Mouse (Mus musculus): ENCODE measurements around the gene Oprl1. TPM values are rescaled to one million over a fixed set of nuclear protein-coding genes. Genes with fewer than 3 reads are reported as not detected.
A peak's percentile ranks its signal among the peaks of the same experiment; 100 is the strongest.

Gene Oprl1
- polyA plus RNA-seq, 1 experiment from 2014 or later, result 5.6 TPM

GRCm38 (mm10) chr2:181766672-181767557 is 52.1 kb downstream of the Oprl1 start:
- no peak overlapping the region for H3K4me2 ChIP-seq (replicated peaks)
- no peak overlapping the region for H3K4me3 ChIP-seq
- H3K9ac ChIP-seq, result no peak overlapping the region
- H3K36me3 ChIP-seq, result no peaks in the 10 kb centered on the region
- H3K4me1 ChIP-seq, result peaks cover 11% of the 10 kb centered on the region; the same call in 1 of the 2 replicates
- H3K27me3 ChIP-seq, result 0 out of 2 replicates have a peak, but pooled peaks cover 5% of the 10 kb centered on the region
- WGBS, result 51% methylated on average over 14 of the region's 14 CpGs
- H3K27ac ChIP-seq, result 0 out of 2 replicates have a peak overlapping the region, but pooled peaks have one; percentile 41
- no peaks in the 10 kb centered on the region for H3K9me3 ChIP-seq
- ATAC-seq (ENCODE audit: insufficient number of reproducible peaks, insufficient read depth, low FRiP score, low TSS enrichment), result no peak

- Histone ChIP-seq H3K27me3 (no peaks in the 10 kb centered on the region), H3K36me3 (no peaks in the 10 kb centered on the region), H3K27ac (no peak overlapping the region), H3K4me1 (0 out of 2 replicates have a peak, but pooled peaks cover 5% of the 10 kb centered on the region), H3K4me3 (no peak overlapping the region), H3K9me3 (no peaks in the 10 kb centered on the region), H3K9ac (no peak overlapping the region), H3K4me2 (replicated peaks) (0 out of 2 replicates have a peak overlapping the region, but pooled peaks have one; percentile 3)
- ATAC-seq (ENCODE audit: insufficient number of reproducible peaks, insufficient read depth, low FRiP score, low TSS enrichment), result no peak
Measured at GRCm38 (mm10) chr2:181768451-181768850, 53.6 kb downstream of the Oprl1 start.

- Histone ChIP-seq H3K9ac (no peak overlapping the region), H3K36me3 (no peaks in the 10 kb centered on the region), H3K9me3 (no peaks in the 10 kb centered on the region), H3K4me2 (replicated peaks) (no peak overlapping the region), H3K27me3 (no peaks in the 10 kb centered on the region), H3K4me3 (no peak overlapping the region), H3K4me1 (no peaks in the 10 kb centered on the region), H3K27ac (no peak overlapping the region)
- no peak for ATAC-seq (ENCODE audit: insufficient number of reproducible peaks, insufficient read depth, low FRiP score, low TSS enrichment)
- 92% methylated on average over 2 of the region's 2 CpGs for WGBS
Measured at GRCm38 (mm10) chr2:181769397-181769796, 54.6 kb downstream of the Oprl1 start.

Other genes with a start within 250 kb of the Oprl1 start
- 0.09 and 0.20 TPM in 2 replicates for gene Abhd16b, start 221.8 kb upstream of the Oprl1 start, polyA plus RNA-seq (2016; fragmentation: Nextera tagmentation; extraction: Ambion mirVana)
- gene Tpd52l2, start 217.9 kb upstream of the Oprl1 start, polyA plus RNA-seq (2016; fragmentation: Nextera tagmentation; extraction: Ambion mirVana), result 160 and 163 TPM in 2 replicates
- 93.9 and 103 TPM in 2 replicates for gene Dnajc5, start 194.5 kb upstream of the Oprl1 start, polyA plus RNA-seq (2016; fragmentation: Nextera tagmentation; extraction: Ambion mirVana)
- gene Uckl1, start 130.1 kb upstream of the Oprl1 start, polyA plus RNA-seq (2016; fragmentation: Nextera tagmentation; extraction: Ambion mirVana), result 39.0 and 45.1 TPM in 2 replicates
- gene Prpf6, start 123.1 kb upstream of the Oprl1 start, polyA plus RNA-seq (2016; fragmentation: Nextera tagmentation; extraction: Ambion mirVana), result 74.4 and 74.8 TPM in 2 replicates
- 95.3 and 101 TPM in 2 replicates for gene Zfp512b, start 122.2 kb upstream of the Oprl1 start, polyA plus RNA-seq (2016; fragmentation: Nextera tagmentation; extraction: Ambion mirVana)
- gene Samd10, start 115.8 kb upstream of the Oprl1 start, polyA plus RNA-seq (2016; fragmentation: Nextera tagmentation; extraction: Ambion mirVana), result 16.4 and 17.9 TPM in 2 replicates
- gene Gm29797, start 58.0 kb upstream of the Oprl1 start, polyA plus RNA-seq (2016; fragmentation: Nextera tagmentation; extraction: Ambion mirVana), result 0.32 TPM in 1 of 2 replicates, not detected in the other
- 38.5 and 43.7 TPM in 2 replicates for gene Sox18, start 43.4 kb upstream of the Oprl1 start, polyA plus RNA-seq (2016; fragmentation: Nextera tagmentation; extraction: Ambion mirVana)
- 29.5 and 31.0 TPM in 2 replicates for gene Tcea2, start 34.7 kb upstream of the Oprl1 start, polyA plus RNA-seq (2016; fragmentation: Nextera tagmentation; extraction: Ambion mirVana)
- gene Rgs19, start 21.0 kb upstream of the Oprl1 start, polyA plus RNA-seq (2016; fragmentation: Nextera tagmentation; extraction: Ambion mirVana), result 74.9 and 81.9 TPM in 2 replicates
- gene Lkaaear1, start 16.6 kb upstream of the Oprl1 start, polyA plus RNA-seq (2016; fragmentation: Nextera tagmentation; extraction: Ambion mirVana), result not detected in 2 replicates
- gene Myt1, start 48.3 kb downstream of the Oprl1 start, polyA plus RNA-seq (2016; fragmentation: Nextera tagmentation; extraction: Ambion mirVana), result 6.0 and 6.7 TPM in 2 replicates
- 42.2 and 46.8 TPM in 2 replicates for gene Pcmtd2, start 122.8 kb downstream of the Oprl1 start, polyA plus RNA-seq (2016; fragmentation: Nextera tagmentation; extraction: Ambion mirVana)
- gene Polr3k, start 149.3 kb downstream of the Oprl1 start, polyA plus RNA-seq (2016; fragmentation: Nextera tagmentation; extraction: Ambion mirVana), result 84.4 and 86.7 TPM in 2 replicates